Mouse (Mus musculus) adrenal gland, postnatal 14 days (tissue): ENCODE measurements at regions not wholly inside any gene's neighbourhood (a gene's known extent, or its start where the extent isn't known, plus 50 kb on each side); places are given as distances from the start of the nearest gene placed in this dataset.

Experiments used
- DNase-seq: peaks from one replicate; pipeline ENCODE4 v3.0.0; 2021; ENCODE audit warnings: mixed read lengths

DNA sequence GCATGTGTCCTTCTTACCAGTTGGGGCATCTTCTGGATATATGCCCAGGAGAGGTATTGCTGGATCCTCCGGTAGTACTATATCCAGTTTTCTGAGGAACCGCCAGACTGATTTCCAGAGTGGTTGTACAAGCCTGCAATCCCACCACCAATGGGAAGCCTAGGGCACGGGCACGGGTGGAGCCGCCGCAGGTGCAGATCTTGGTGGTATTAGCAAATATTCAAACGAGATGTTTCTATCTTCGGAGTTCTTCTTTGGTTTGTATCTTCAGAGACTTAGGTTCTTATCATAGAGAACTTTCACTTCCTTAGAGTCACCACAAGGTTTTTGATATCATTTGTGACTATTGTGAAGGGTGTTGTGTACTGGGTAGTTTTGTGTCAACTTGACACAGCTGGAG is 103.1 kb downstream of the Btbd35f12 start:
- peak; percentile 26 for DNase-seq
